Mouse (Mus musculus) liver, adult 2 months (tissue): Measurements from ENCODE around the gene Dnajc30. TPM values are rescaled to one million over a fixed set of nuclear protein-coding genes. Genes with fewer than 3 reads are reported as not detected.
"Not testable (repeated sequence)": the region's sequence is repeated elsewhere in the genome, so short reads cannot be mapped to it uniquely, and the experiment has no call there.

ENCODE experiments used
- DNase-seq: peaks from one replicate; pipeline ENCODE4 v3.0.0-alpha.2; 2011; ENCODE audit warnings: low read depth, low spot score; ENCODE audit errors: extremely low read depth
- H3K27ac ChIP-seq: fragments of 200-500 bp; replicated peaks from 2 replicates; pipeline ENCODE4 v1.5.1; 2012; ENCODE audit warnings: low read depth, mild to moderate bottlenecking, control low read depth, inconsistent platforms, low read length; ENCODE audit not compliant: insufficient read depth
- H3K27me3 ChIP-seq: fragments of 200-500 bp; 2 replicates; pipeline ENCODE4 v1.6.1; 2012; ENCODE audit warnings: mild to moderate bottlenecking, moderate library complexity, low read length, inconsistent platforms; ENCODE audit not compliant: control insufficient read depth, insufficient read depth
- H3K36me3 ChIP-seq: fragments of 200-500 bp; 2 replicates; pipeline ENCODE4 v1.6.1; 2012; ENCODE audit warnings: low read length, inconsistent platforms; ENCODE audit not compliant: control insufficient read depth, insufficient read depth
- H3K4me1 ChIP-seq: fragments of 200-500 bp; 2 replicates; pipeline ENCODE4 v1.6.1; 2011; ENCODE audit warnings: low read length; ENCODE audit not compliant: control insufficient read depth, insufficient read depth
- H3K4me3 ChIP-seq: fragments of 200-500 bp; 2 replicates; pipeline ENCODE4 v1.5.1; 2011; ENCODE audit warnings: low read depth, mild to moderate bottlenecking, control low read depth, low read length, moderate library complexity; ENCODE audit not compliant: insufficient read depth
- H3K79me2 ChIP-seq: fragments of 200-500 bp; 2 replicates; pipeline ENCODE4 v1.6.1; 2012; ENCODE audit warnings: inconsistent platforms, mild to moderate bottlenecking, low read length, moderate library complexity; ENCODE audit not compliant: control insufficient read depth, insufficient read depth
- H3K9ac ChIP-seq: fragments of 200-500 bp; 2 replicates; pipeline ENCODE4 v1.6.1; 2012; ENCODE audit warnings: low read depth, mild to moderate bottlenecking, control low read depth, inconsistent platforms, low read length
- CTCF ChIP-seq: fragments of 200-500 bp; IDR thresholded peaks from 2 replicates; pipeline ENCODE4 v1.5.1; 2011; ENCODE audit warnings: low read depth, low read length, control low read depth
- POLR2A ChIP-seq: fragments of 200-500 bp; IDR thresholded peaks from 2 replicates; pipeline ENCODE4 v1.6.1; 2011; ENCODE audit warnings: low read length, control low read depth; ENCODE audit not compliant: insufficient read depth; ENCODE audit errors: extremely low read depth
- WGBS: fragments of 180-500 bp; shearing (Covaris S2); methylation state at CpG from one replicate; pipeline ENCODE4 v1.1.7; 2018; 5-methylcytosine and 5-hydroxymethylcytosine counted together
- polyA plus RNA-seq: library from polyadenylated mRNA; depleted of rRNA; stranded (reverse); fragments of >200 nt; gene quantifications from 2 replicates; pipeline ENCODE4 v1.2.3, GENCODE M21; 2012
- total RNA-seq: library from RNA; depleted of rRNA; stranded (reverse); fragments of >200 nt; gene quantifications from 2 replicates; pipeline ENCODE4 v1.2.3, GENCODE M21; 2014

Gene Dnajc30
- total and polyA plus RNA-seq, 2 experiments: 7.1 to 39.9 TPM

DNA sequence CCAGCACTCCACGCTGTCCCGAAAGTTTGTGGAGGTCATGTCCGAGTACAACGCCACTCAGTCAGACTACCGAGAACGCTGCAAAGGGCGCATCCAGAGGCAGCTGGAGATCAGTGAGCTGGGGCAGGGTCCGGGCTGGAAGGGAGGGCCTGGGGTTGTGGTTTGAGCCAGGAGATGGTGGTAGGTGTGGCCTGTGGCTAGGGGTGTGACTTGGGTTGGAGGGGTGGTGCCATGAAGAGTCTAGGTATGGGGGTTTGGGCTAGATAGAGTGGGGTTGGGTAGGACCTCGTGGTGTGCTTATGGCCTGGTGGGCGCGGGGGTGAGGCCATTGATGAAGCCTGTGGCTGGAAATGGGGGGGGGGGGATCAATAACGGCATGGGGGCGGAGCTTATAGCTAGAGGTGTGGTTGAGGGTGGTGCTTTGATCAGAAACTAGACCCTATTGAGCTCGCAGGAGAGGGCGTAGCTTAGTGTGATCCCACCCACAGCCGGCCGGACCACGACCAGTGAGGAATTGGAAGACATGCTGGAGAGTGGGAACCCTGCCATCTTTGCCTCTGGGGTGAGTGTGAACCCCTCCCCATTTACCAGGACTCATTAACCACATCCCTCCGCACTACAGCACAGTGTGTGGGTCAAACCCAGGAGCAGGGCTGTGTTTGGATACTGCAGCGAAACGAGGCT is 21.8 kb upstream of the Dnajc30 start:
- Histone ChIP-seq H3K27ac (no peak overlapping the region), H3K4me3 (peak overlapping the region; percentile 40), H3K4me1 (peaks cover 8% of the 10 kb centered on the region; the same call in 1 of the 2 replicates), H3K79me2 (no peaks in the 10 kb centered on the region), H3K9ac (no peak overlapping the region), H3K27me3 (no peaks in the 10 kb centered on the region), H3K36me3 (no peaks in the 10 kb centered on the region)
- 66% methylated on average over 21 of the region's 21 CpGs for WGBS
- peak; percentile 36 for DNase-seq
- TF ChIP-seq CTCF (no peak), POLR2A (no peak)

DNA sequence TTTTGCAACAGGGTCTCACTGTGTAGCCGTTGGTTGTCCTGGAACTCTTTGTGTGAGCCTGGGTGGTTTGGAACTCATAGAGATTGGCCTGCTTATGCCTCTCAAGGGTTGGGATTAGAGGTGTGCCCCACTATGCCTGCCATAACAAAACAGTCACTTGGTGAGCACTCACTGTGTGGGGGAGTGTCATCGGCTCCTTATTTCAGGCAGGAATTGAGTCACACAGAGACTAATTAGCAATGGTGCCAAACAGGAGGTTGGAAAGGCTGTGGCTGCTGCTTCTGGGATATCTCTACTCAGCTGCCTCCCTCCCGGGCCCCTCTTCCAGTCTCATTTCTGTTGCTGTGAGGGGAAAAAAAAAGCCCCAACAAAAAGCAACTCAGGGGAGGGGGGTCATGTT is 19.4 kb upstream of the Dnajc30 start:
- no peak for TF ChIP-seq POLR2A
- TF ChIP-seq CTCF: no peak
- WGBS: 94% methylated on average over 3 of the region's 3 CpGs

GRCm38 (mm10) chr5:135048539-135048938 is 15.5 kb upstream of the Dnajc30 start:
- H3K27me3 ChIP-seq: no peaks in the 10 kb centered on the region
- no peak overlapping the region for H3K4me3 ChIP-seq
- no peak for DNase-seq
- H3K9ac ChIP-seq: no peak overlapping the region
- TF ChIP-seq POLR2A: no peak
- TF ChIP-seq CTCF: no peak
- H3K36me3 ChIP-seq: no peaks in the 10 kb centered on the region
- WGBS: 95% methylated on average over 5 of the region's 5 CpGs
- H3K4me1 ChIP-seq: no peaks in the 10 kb centered on the region; the same call in 1 of the 2 replicates
- H3K79me2 ChIP-seq: no peaks in the 10 kb centered on the region
- no peak overlapping the region for H3K27ac ChIP-seq

More for the DNA sequence above, 19.4 kb upstream of the Dnajc30 start:
- Histone ChIP-seq H3K36me3 (no peaks in the 10 kb centered on the region), H3K27me3 (no peaks in the 10 kb centered on the region), H3K27ac (no peak overlapping the region), H3K79me2 (no peaks in the 10 kb centered on the region), H3K4me1 (peaks cover 8% of the 10 kb centered on the region), H3K9ac (no peak overlapping the region), H3K4me3 (no peak overlapping the region)
- DNase-seq: no peak

GRCm38 (mm10) chr5:135049268-135049667 is 14.7 kb upstream of the Dnajc30 start:
- DNase-seq, H3K9ac ChIP-seq, H3K36me3 ChIP-seq, H3K79me2 ChIP-seq, H3K4me3 ChIP-seq, H3K4me1 ChIP-seq, H3K27ac ChIP-seq, H3K27me3 ChIP-seq: not testable (repeated sequence)
- 95% methylated on average over 6 of the region's 6 CpGs for WGBS

- Histone ChIP-seq H3K4me1 (no peaks in the 10 kb centered on the region), H3K79me2 (no peaks in the 10 kb centered on the region), H3K27me3 (no peaks in the 10 kb centered on the region), H3K27ac (no peak overlapping the region), H3K9ac (no peak overlapping the region), H3K36me3 (peaks cover 2% of the 10 kb centered on the region; the same call in 1 of the 2 replicates), H3K4me3 (no peak overlapping the region)
- no peak for DNase-seq
- TF ChIP-seq POLR2A (no peak), CTCF (no peak)
- 92% methylated on average over 12 of the region's 12 CpGs for WGBS
Measured at GRCm38 (mm10) chr5:135053356-135053755, 10.6 kb upstream of the Dnajc30 start.

- H3K27me3 ChIP-seq: no peaks in the 10 kb centered on the region
- peak overlapping the region; percentile 90 for H3K27ac ChIP-seq
- H3K36me3 ChIP-seq: peaks cover 5% of the 10 kb centered on the region; the same call in 1 of the 2 replicates
- no peak for DNase-seq
- H3K4me1 ChIP-seq: peaks cover 7% of the 10 kb centered on the region
- H3K4me3 ChIP-seq: peak overlapping the region; percentile 92
- WGBS: under 1% methylated on average over 40 of the region's 40 CpGs
- H3K9ac ChIP-seq: peak overlapping the region; percentile 95
- TF ChIP-seq CTCF: no peak
- H3K79me2 ChIP-seq: peaks cover 8% of the 10 kb centered on the region; the same call in 1 of the 2 replicates
Measured at GRCm38 (mm10) chr5:135064382-135064766, 372 bp downstream of the Dnajc30 start.

DNA sequence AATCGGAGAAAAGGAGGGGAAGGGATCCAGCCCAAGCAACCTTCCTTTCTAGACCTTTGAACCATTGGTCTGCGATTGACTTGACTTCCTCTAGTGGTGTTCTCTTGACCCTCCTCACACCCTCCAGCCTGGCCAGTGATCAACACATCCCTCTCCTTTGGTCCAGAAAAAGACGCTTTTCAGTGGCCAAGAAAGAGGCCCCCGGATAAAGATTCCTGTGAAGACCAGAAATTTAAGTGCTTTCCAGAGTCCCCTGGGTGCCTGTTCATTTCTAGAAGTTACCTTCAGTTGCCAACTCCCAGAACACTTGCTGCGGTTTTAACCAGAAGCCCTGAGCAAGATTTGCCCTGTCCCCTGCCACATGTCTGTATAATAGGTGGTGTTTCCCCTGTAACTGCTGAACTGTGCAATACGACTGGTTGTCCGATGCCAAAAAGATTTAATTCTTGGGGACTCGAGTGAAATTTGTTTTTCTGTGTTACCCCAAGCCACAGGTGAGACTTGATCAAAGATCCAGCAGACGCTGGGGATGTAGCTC is 976 bp downstream of the Dnajc30 start, which contains the start of gene Bud23:
Bud23 (minus strand) TSS at position 51 of the 538 bp plus-strand sequence.
- not testable (repeated sequence) for H3K27me3 ChIP-seq, H3K79me2 ChIP-seq, DNase-seq, H3K4me1 ChIP-seq, H3K36me3 ChIP-seq
- Histone ChIP-seq H3K4me3 (peak within 1 kb of the TSS; percentile 92), H3K9ac (peak within 1 kb of the TSS; percentile 95), H3K27ac (peak within 1 kb of the TSS; percentile 90)
- 61% methylated on average over 9 of the region's 9 CpGs for WGBS
